Mouse (Mus musculus): ENCODE data around the gene Myo10. TPM values are rescaled to one million over a fixed set of nuclear protein-coding genes. Genes with fewer than 3 reads are reported as not detected.

Myo10 gene
- polyA plus RNA-seq, 1 experiment from 2014 or later = 25.8 TPM

DNA sequence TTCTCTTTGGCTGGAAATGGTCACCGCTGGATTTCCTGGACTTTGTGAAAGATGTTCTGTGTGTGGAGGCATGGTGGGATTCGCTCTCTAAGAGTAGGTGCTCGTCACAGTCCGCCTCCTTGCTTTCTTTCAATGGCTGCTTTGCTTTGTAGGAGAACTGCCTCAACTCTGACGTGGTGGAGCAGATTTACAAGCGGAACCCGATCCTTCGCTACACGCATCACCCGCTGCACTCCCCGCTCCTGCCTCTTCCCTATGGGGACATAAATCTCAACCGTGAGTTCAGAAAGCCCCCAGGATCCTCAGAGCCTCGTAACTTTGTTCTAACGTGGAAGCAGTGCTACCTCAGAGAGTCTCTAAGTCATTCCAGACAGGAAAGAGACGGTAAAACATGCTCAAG lies 180.8 kb downstream of the Myo10 start:
- no peak for ATAC-seq (replicated peaks; ENCODE audit: low FRiP score, low read depth)
- Histone ChIP-seq H3K27ac (no peak overlapping the region), H3K9ac (ENCODE audit: low read depth, low read length) (no peak overlapping the region), H3K4me2 (ENCODE audit: low read length) (no peak overlapping the region), H3K4me1 (replicated peaks; ENCODE audit: insufficient read depth, low read length) (no peaks in the 10 kb centered on the region), H3K36me3 (ENCODE audit: insufficient read depth, low read length) (peaks cover 81% of the 10 kb centered on the region), H3K27me3 (ENCODE audit: insufficient read depth, low read length) (no peaks in the 10 kb centered on the region), H3K9me3 (replicated peaks; ENCODE audit: low read length) (no peaks in the 10 kb centered on the region), H3K4me3 (replicated peaks; ENCODE audit: low read depth, low read length) (no peak overlapping the region)
- no peak for TF ChIP-seq CTCF (IDR thresholded peaks at IDR 0.05; ENCODE audit: low read depth)
- WGBS = 37% methylated on average over 15 of the region's 15 CpGs
- DNase-seq (ENCODE audit: low spot score) = peak; percentile 74

DNA sequence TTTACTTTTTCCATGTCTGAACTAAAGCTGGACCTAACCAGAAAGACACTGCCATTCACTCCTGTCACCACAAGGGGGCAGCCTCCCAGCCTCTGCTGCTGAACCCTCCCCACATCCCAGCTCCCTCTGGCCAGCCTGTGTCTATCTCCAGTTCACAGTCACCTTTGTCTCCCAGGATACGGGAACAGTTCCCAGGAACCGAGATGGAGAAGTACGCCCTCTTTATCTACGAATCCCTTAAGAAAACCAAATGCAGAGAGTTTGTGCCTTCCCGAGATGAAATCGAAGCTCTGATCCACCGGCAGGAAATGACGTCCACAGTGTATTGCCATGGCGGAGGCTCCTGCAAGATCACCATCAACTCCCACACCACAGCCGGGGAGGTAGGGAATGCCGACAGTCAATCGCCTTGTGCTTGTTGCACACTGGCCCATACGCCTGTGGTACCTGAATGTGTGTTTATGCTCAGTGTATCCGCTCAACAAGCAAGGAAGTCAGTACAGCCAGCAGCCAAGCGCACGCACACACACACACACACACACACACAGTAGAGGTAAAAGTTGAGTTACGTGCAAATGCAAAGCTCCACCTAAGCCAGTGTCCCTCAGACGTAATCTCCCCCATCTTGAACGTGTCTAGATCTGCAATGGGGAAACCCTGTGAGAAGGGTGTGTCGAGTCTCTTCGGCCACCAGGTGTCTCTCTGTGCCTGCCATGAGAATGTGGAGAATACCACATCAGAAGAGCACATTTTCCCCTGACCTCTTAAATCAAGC lies 183.2 kb downstream of the Myo10 start:
- no peak overlapping the region for H3K27ac ChIP-seq
- H3K4me3 ChIP-seq (replicated peaks; ENCODE audit: low read depth, low read length) = no peak overlapping the region
- WGBS = 78% methylated on average over 21 of the region's 21 CpGs
- no peaks in the 10 kb centered on the region for H3K4me1 ChIP-seq (replicated peaks; ENCODE audit: insufficient read depth, low read length)
- no peak overlapping the region for H3K9ac ChIP-seq (ENCODE audit: low read depth, low read length)
- peaks cover 84% of the 10 kb centered on the region for H3K36me3 ChIP-seq (ENCODE audit: insufficient read depth, low read length)
- 0 out of 2 replicates have a peak, but pooled peaks have one; percentile 19 for ATAC-seq (replicated peaks; ENCODE audit: low FRiP score, low read depth)
- peak; percentile 93 for TF ChIP-seq CTCF (IDR thresholded peaks at IDR 0.05; ENCODE audit: low read depth)
- no peaks in the 10 kb centered on the region for H3K27me3 ChIP-seq (ENCODE audit: insufficient read depth, low read length)
- peak; percentile 80 for DNase-seq (ENCODE audit: low spot score)
- no peaks in the 10 kb centered on the region for H3K9me3 ChIP-seq (replicated peaks; ENCODE audit: low read length)
- H3K4me2 ChIP-seq (ENCODE audit: low read length) = no peak overlapping the region

DNA sequence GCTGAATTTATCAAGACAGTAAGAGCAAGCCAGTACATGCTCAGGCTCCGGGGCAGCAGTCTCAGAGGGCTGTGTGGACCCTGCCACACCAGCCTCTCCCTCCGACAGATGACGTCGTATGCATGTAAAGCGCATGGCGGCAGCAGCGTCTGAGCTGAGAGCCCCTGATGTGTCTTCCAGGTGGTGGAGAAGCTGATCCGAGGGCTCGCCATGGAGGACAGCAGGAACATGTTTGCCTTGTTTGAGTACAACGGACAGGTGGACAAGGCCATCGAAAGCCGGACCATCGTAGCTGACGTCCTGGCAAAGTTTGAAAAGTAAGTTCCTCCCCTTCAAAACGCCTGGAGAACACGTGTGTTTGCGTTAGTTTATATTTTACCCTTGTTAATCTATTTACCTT lies 184.0 kb downstream of the Myo10 start:
- Histone ChIP-seq H3K36me3 (ENCODE audit: insufficient read depth, low read length) (peaks cover 84% of the 10 kb centered on the region), H3K9ac (ENCODE audit: low read depth, low read length) (no peak overlapping the region), H3K9me3 (replicated peaks; ENCODE audit: low read length) (no peaks in the 10 kb centered on the region), H3K4me1 (replicated peaks; ENCODE audit: insufficient read depth, low read length) (no peaks in the 10 kb centered on the region), H3K27me3 (ENCODE audit: insufficient read depth, low read length) (no peaks in the 10 kb centered on the region), H3K27ac (no peak overlapping the region), H3K4me3 (replicated peaks; ENCODE audit: low read depth, low read length) (no peak overlapping the region), H3K4me2 (ENCODE audit: low read length) (no peak overlapping the region)
- ATAC-seq (replicated peaks; ENCODE audit: low FRiP score, low read depth) (no peak), DNase-seq (ENCODE audit: low spot score) (no peak)
- no peak for TF ChIP-seq CTCF (IDR thresholded peaks at IDR 0.05; ENCODE audit: low read depth)
- 89% methylated on average over 17 of the region's 17 CpGs for WGBS

DNA sequence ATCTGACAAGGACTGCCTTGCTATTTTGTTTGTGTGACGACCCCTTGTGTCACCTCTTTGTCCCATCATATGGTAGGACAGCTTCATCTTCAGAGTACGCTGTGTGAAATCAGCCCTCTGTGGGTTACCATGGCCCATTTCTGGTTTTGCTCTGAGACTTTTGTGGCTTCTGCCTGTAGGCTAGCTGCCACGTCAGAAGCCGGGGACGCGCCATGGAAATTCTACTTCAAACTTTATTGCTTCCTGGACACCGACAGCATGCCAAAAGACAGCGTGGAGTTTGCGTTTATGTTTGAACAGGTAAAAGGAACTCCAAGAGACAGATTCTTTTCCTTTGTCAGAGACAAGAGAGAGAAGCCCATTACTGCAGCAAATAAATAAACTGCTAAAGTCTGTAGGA lies 184.6 kb downstream of the Myo10 start:
- DNase-seq (ENCODE audit: low spot score) = no peak
- Histone ChIP-seq H3K27me3 (ENCODE audit: insufficient read depth, low read length) (no peaks in the 10 kb centered on the region), H3K9me3 (replicated peaks; ENCODE audit: low read length) (no peaks in the 10 kb centered on the region), H3K4me1 (replicated peaks; ENCODE audit: insufficient read depth, low read length) (no peaks in the 10 kb centered on the region), H3K4me2 (ENCODE audit: low read length) (no peak overlapping the region), H3K4me3 (replicated peaks; ENCODE audit: low read depth, low read length) (no peak overlapping the region), H3K36me3 (ENCODE audit: insufficient read depth, low read length) (peaks cover 81% of the 10 kb centered on the region), H3K9ac (ENCODE audit: low read depth, low read length) (no peak overlapping the region), H3K27ac (no peak overlapping the region)
- no peak for TF ChIP-seq CTCF (IDR thresholded peaks at IDR 0.05; ENCODE audit: low read depth)
- 86% methylated on average over 9 of the region's 9 CpGs for WGBS
- ATAC-seq (replicated peaks; ENCODE audit: low FRiP score, low read depth) = no peak

DNA sequence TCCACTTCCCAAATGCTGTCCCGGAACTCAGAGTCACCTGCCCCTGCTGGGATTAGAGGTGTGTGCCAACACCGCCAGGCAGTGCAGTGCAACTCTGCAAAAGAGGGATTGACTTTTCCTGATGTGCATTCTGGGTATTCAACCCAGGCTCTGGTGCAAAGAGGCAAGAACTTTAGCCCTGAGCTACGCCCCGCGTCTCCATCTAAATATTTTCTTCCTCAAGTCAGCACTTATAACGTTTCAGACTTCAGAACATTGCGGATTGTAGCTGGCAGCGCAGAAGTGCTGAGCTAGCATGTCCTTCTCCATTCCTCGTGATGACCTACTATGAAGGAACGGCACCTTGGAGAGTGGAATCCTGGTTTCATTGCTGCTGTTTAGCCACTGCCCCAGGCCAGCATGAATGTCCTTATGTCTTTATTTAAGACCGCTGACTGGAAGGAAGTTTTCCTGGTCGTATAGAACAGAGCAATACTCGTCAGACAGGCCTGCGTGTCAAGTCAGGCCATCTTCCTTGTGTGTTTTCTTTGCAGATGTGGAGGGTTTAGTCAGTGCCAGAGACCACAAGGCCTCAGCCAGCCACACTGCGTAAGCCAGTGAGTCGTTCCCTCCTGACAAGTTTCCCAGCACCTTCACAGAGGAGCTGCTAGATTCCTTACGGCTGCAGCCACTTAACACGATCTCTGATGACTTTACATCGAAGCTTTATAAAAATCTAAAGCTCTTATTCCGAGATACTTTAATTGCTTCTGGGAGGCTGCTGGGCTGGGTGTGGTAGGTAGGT lies 186.5 kb downstream of the Myo10 start:
- Histone ChIP-seq H3K4me1 (replicated peaks; ENCODE audit: insufficient read depth, low read length) (no peaks in the 10 kb centered on the region), H3K4me2 (ENCODE audit: low read length) (no peak overlapping the region), H3K27me3 (ENCODE audit: insufficient read depth, low read length) (no peaks in the 10 kb centered on the region), H3K36me3 (ENCODE audit: insufficient read depth, low read length) (peaks cover 71% of the 10 kb centered on the region), H3K27ac (no peak overlapping the region), H3K4me3 (replicated peaks; ENCODE audit: low read depth, low read length) (no peak overlapping the region), H3K9me3 (replicated peaks; ENCODE audit: low read length) (no peaks in the 10 kb centered on the region), H3K9ac (ENCODE audit: low read depth, low read length) (no peak overlapping the region)
- ATAC-seq (replicated peaks; ENCODE audit: low FRiP score, low read depth) (peak; percentile 17; the same call in 1 of the 2 replicates), DNase-seq (ENCODE audit: low spot score) (no peak)
- no peak for TF ChIP-seq CTCF (IDR thresholded peaks at IDR 0.05; ENCODE audit: low read depth)
- WGBS = 84% methylated on average over 20 of the region's 20 CpGs

DNA sequence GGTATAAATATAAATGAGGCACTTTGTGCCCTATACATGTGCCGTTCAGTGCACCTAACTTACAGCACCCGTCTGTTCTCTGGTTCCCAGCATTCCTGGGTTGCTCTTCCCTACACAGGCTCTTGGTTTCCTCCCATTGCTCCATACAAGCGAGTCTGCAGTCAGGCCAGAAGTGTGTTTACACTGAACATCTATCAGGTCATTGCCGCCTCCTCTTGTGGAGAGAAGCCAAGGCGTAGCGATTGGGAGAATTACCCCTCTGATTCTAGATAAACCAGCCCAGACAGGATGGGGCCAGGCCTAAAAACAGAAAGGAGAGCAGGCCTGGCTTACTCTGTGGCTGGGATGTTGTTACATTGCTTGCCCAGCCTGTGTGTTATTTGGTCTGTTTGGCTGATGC lies 187.3 kb downstream of the Myo10 start:
- no peaks in the 10 kb centered on the region for H3K4me1 ChIP-seq (replicated peaks; ENCODE audit: insufficient read depth, low read length)
- H3K27ac ChIP-seq = no peak overlapping the region
- no peak overlapping the region for H3K4me3 ChIP-seq (replicated peaks; ENCODE audit: low read depth, low read length)
- H3K9ac ChIP-seq (ENCODE audit: low read depth, low read length) = no peak overlapping the region
- H3K27me3 ChIP-seq (ENCODE audit: insufficient read depth, low read length) = no peaks in the 10 kb centered on the region
- DNase-seq (ENCODE audit: low spot score) = no peak
- H3K36me3 ChIP-seq (ENCODE audit: insufficient read depth, low read length) = peaks cover 68% of the 10 kb centered on the region
- no peak overlapping the region for H3K4me2 ChIP-seq (ENCODE audit: low read length)
- no peak for TF ChIP-seq CTCF (IDR thresholded peaks at IDR 0.05; ENCODE audit: low read depth)
- no peak for ATAC-seq (replicated peaks; ENCODE audit: low FRiP score, low read depth)
- no peaks in the 10 kb centered on the region for H3K9me3 ChIP-seq (replicated peaks; ENCODE audit: low read length)
- WGBS = 71% methylated on average over 6 of the region's 6 CpGs
